In genomic region chr1:75380951-75381350, GRCm38 (mm10) we compare ENCODE assay signal across 14 mouse cellular contexts. TPM values are rescaled to one million over a fixed set of nuclear protein-coding genes. Genes with fewer than 3 reads are reported as not detected.
DNase-seq lines count a peak whose midpoint lies in the region; ATAC-seq and TF ChIP-seq lines count a peak whose summit lies in the region.
"Had no signal": no experiment of that assay in that cellular context is flagged by ENCODE, and none has a peak within 500 bp of the region (broad histone marks: within the 10 kb centered on the region; RNA-seq: fewer than 3 reads in every experiment).

No protein-coding gene starts in this region.

- WGBS in cerebellum, adult 2 months, result 61% methylated on average over 2 of the region's 2 CpGs
- 42% methylated on average over 2 of the region's 2 CpGs for WGBS in hindbrain, embryonic 12.5 days
- WGBS in hindbrain, embryonic 11.5 days, result 30% methylated on average over 2 of the region's 2 CpGs
- 51% methylated on average over 2 of the region's 2 CpGs for WGBS in embryonic facial prominence, embryonic 14.5 days
- 59% methylated on average over 2 of the region's 2 CpGs for WGBS in midbrain, postnatal 0 days

- peak overlapping the region; percentile 99 for H3K27ac ChIP-seq in cerebellum, adult 2 months (ENCODE audit: insufficient read depth, low read length)
- H3K27ac ChIP-seq in hindbrain, embryonic 12.5 days, result no peak overlapping the region; the same call in 1 of the 2 replicates
- H3K27ac ChIP-seq in hindbrain, embryonic 11.5 days (ENCODE audit: low read depth, low read length), result no peak overlapping the region
- no peak overlapping the region for H3K27ac ChIP-seq in embryonic facial prominence, embryonic 14.5 days (replicated peaks; ENCODE audit: low read depth, low read length)
- no peak overlapping the region for H3K27ac ChIP-seq in midbrain, postnatal 0 days (ENCODE audit: low read depth, low read length)
- H3K27ac ChIP-seq: liver, embryonic 13.5 days had no signal

- no peak for DNase-seq in cerebellum, adult 2 months
- no peak for DNase-seq in cerebellum, adult 11 months
- no peak for DNase-seq in hindbrain, embryonic 11.5 days (ENCODE audit: low spot score)
- no peak for DNase-seq in embryonic facial prominence, embryonic 14.5 days (ENCODE audit: low spot score)
- DNase-seq in midbrain, postnatal 0 days (ENCODE audit: low spot score), result no peak
- no peak for DNase-seq in left cerebral cortex, postnatal 14 days (ENCODE audit: low spot score in 2 of 2)
- no peak for DNase-seq in lung, adult 18-20 months
- DNase-seq: adrenal gland, postnatal 14 days; kidney, adult 18-20 months; liver, embryonic 13.5 days; spleen, adult 18-20 months; thymus, adult 2 months had no signal

- no peaks in the 10 kb centered on the region for H3K27me3 ChIP-seq in cerebellum, adult 2 months (ENCODE audit: control insufficient read depth, insufficient read depth, low read length)
- H3K27me3 ChIP-seq in hindbrain, embryonic 12.5 days, result peaks cover 40% of the 10 kb centered on the region
- H3K27me3 ChIP-seq in hindbrain, embryonic 11.5 days (ENCODE audit: control insufficient read depth, insufficient read depth, low read length), result peaks cover 2% of the 10 kb centered on the region; the same call in 1 of the 2 replicates
- H3K27me3 ChIP-seq in embryonic facial prominence, embryonic 14.5 days (replicated peaks; ENCODE audit: control insufficient read depth, insufficient read depth, low read length), result peaks cover 5% of the 10 kb centered on the region; the same call in 1 of the 2 replicates
- H3K27me3 ChIP-seq in midbrain, postnatal 0 days (ENCODE audit: insufficient read depth, low read length), result no peaks in the 10 kb centered on the region

- H3K4me3 ChIP-seq in cerebellum, adult 2 months (replicated peaks; ENCODE audit: insufficient read depth, low read depth, low read length), result peak overlapping the region; percentile 73
- no peak overlapping the region for H3K4me3 ChIP-seq in hindbrain, embryonic 12.5 days
- no peak overlapping the region for H3K4me3 ChIP-seq in hindbrain, embryonic 11.5 days (ENCODE audit: low read depth, low read length)
- H3K4me3 ChIP-seq in embryonic facial prominence, embryonic 14.5 days (ENCODE audit: low read depth, low read length), result no peak overlapping the region
- no peak overlapping the region for H3K4me3 ChIP-seq in midbrain, postnatal 0 days (ENCODE audit: low read depth, low read length)

- H3K9ac ChIP-seq in hindbrain, embryonic 12.5 days, result no peak overlapping the region
- no peak overlapping the region; the same call in 1 of the 2 replicates for H3K9ac ChIP-seq in hindbrain, embryonic 11.5 days (ENCODE audit: low read depth, low read length)
- no peak overlapping the region for H3K9ac ChIP-seq in embryonic facial prominence, embryonic 14.5 days (ENCODE audit: low read depth, low read length)
- H3K9ac ChIP-seq in midbrain, postnatal 0 days (replicated peaks; ENCODE audit: low read length, poor library complexity, severe bottlenecking), result no peak overlapping the region

- peak overlapping the region; percentile 99; the same call in 1 of the 2 replicates for H3K4me2 ChIP-seq in hindbrain, embryonic 12.5 days (replicated peaks)
- no peak overlapping the region for H3K4me2 ChIP-seq in hindbrain, embryonic 11.5 days (replicated peaks; ENCODE audit: low read depth, low read length)
- peak overlapping the region; percentile 91 for H3K4me2 ChIP-seq in embryonic facial prominence, embryonic 14.5 days (ENCODE audit: low read depth, low read length)
- H3K4me2 ChIP-seq in midbrain, postnatal 0 days (ENCODE audit: low read depth, low read length, poor library complexity, severe bottlenecking), result peak overlapping the region; percentile 96

- intact Hi-C loops in left cerebral cortex, postnatal 14 days (cut with DNase I), result no loop called here

- H3K4me1 ChIP-seq in cerebellum, adult 2 months (ENCODE audit: control insufficient read depth, insufficient read depth, low read length), result peaks cover 49% of the 10 kb centered on the region
- H3K4me1 ChIP-seq in hindbrain, embryonic 12.5 days, result peaks cover 44% of the 10 kb centered on the region
- peaks cover 9% of the 10 kb centered on the region; the same call in 1 of the 2 replicates for H3K4me1 ChIP-seq in hindbrain, embryonic 11.5 days (replicated peaks; ENCODE audit: control insufficient read depth, insufficient read depth, low read length)
- H3K4me1 ChIP-seq in embryonic facial prominence, embryonic 14.5 days (ENCODE audit: control insufficient read depth, insufficient read depth, low read length), result peaks cover 4% of the 10 kb centered on the region
- H3K4me1 ChIP-seq in midbrain, postnatal 0 days (ENCODE audit: insufficient read depth, low read length), result peaks cover 22% of the 10 kb centered on the region; the same call in 1 of the 2 replicates

- TF ChIP-seq POLR2A in cerebellum, adult 2 months (IDR thresholded peaks at IDR 0.05; ENCODE audit: borderline replicate concordance, insufficient read depth, low read length), result no peak

- no peaks in the 10 kb centered on the region for H3K36me3 ChIP-seq in hindbrain, embryonic 12.5 days
- no peaks in the 10 kb centered on the region for H3K36me3 ChIP-seq in hindbrain, embryonic 11.5 days (ENCODE audit: control insufficient read depth, insufficient read depth, low read length)
- no peaks in the 10 kb centered on the region for H3K36me3 ChIP-seq in embryonic facial prominence, embryonic 14.5 days (ENCODE audit: control insufficient read depth, insufficient read depth, low read length)
- H3K36me3 ChIP-seq in midbrain, postnatal 0 days (ENCODE audit: insufficient read depth, low read length), result no peaks in the 10 kb centered on the region
- H3K36me3 ChIP-seq: liver, embryonic 13.5 days had no signal

- H3K9me3 ChIP-seq in hindbrain, embryonic 12.5 days (replicated peaks), result no peaks in the 10 kb centered on the region
- H3K9me3 ChIP-seq in hindbrain, embryonic 11.5 days (ENCODE audit: control insufficient read depth, low read length), result no peaks in the 10 kb centered on the region
- no peaks in the 10 kb centered on the region for H3K9me3 ChIP-seq in embryonic facial prominence, embryonic 14.5 days (ENCODE audit: control insufficient read depth, low read length)
- H3K9me3 ChIP-seq in midbrain, postnatal 0 days (ENCODE audit: low read length), result no peaks in the 10 kb centered on the region
- H3K9me3 ChIP-seq: liver, embryonic 13.5 days had no signal

- TF ChIP-seq CTCF in cerebellum, adult 2 months (IDR thresholded peaks at IDR 0.05; ENCODE audit: borderline replicate concordance, insufficient read depth, low read depth, low read length), result no peak
- TF ChIP-seq CTCF in midbrain, postnatal 0 days (IDR thresholded peaks at IDR 0.05), result no peak

- ATAC-seq in hindbrain, embryonic 12.5 days (ENCODE audit: low FRiP score), result no peak
- no peak for ATAC-seq in hindbrain, embryonic 11.5 days (ENCODE audit: low FRiP score)
- no peak for ATAC-seq in embryonic facial prominence, embryonic 14.5 days (ENCODE audit: low read depth)
- no peak for ATAC-seq in midbrain, postnatal 0 days (ENCODE audit: low FRiP score)

RNA-seq across cellular contexts. Expression of gene Speg, which starts 5.9 kb away (rescaled TPM):
- polyA plus RNA-seq in cerebellum, adult 2 months (2012; rRNA removed), result 122 and 143 TPM in 2 replicates
- 19.1 and 19.7 TPM in 2 replicates for polyA plus RNA-seq in hindbrain, embryonic 12.5 days (2016; fragmentation: Nextera tagmentation; extraction: Ambion mirVana)
- 11.1 and 12.7 TPM in 2 replicates for polyA plus RNA-seq in hindbrain, embryonic 11.5 days (2014; fragmentation: Nextera tagmentation; extraction: Ambion mirVana)
- polyA plus RNA-seq in embryonic facial prominence, embryonic 14.5 days (2014; fragmentation: Nextera tagmentation; extraction: Ambion mirVana), result 20.2 and 20.3 TPM in 2 replicates
- 62.9 and 70.6 TPM in 2 replicates for total RNA-seq in midbrain, postnatal 0 days (2014; rRNA removed)
- polyA plus RNA-seq in midbrain, postnatal 0 days (2015; fragmentation: Nextera tagmentation; extraction: Ambion mirVana), result 22.0 and 23.7 TPM in 2 replicates
- total RNA-seq in left cerebral cortex, postnatal 14 days (2021), result 100 to 1,000 TPM; 199 to 210 TPM

RNA-seq across cellular contexts. Expression of gene Des, which starts 20.8 kb away (rescaled TPM):
- polyA plus RNA-seq in cerebellum, adult 2 months (2012; rRNA removed), result 2.0 and 2.1 TPM in 2 replicates
- 2.3 and 10.5 TPM in 2 replicates for polyA plus RNA-seq in hindbrain, embryonic 12.5 days (2016; fragmentation: Nextera tagmentation; extraction: Ambion mirVana)
- polyA plus RNA-seq in hindbrain, embryonic 11.5 days (2014; fragmentation: Nextera tagmentation; extraction: Ambion mirVana), result 2.1 and 2.4 TPM in 2 replicates
- polyA plus RNA-seq in embryonic facial prominence, embryonic 14.5 days (2014; fragmentation: Nextera tagmentation; extraction: Ambion mirVana), result 159 and 218 TPM in 2 replicates
- total RNA-seq in midbrain, postnatal 0 days (2014; rRNA removed), result 1.9 and 2.6 TPM in 2 replicates
- polyA plus RNA-seq in midbrain, postnatal 0 days (2015; fragmentation: Nextera tagmentation; extraction: Ambion mirVana), result 1.4 and 1.6 TPM in 2 replicates
- 1 to 10 TPM; 1.5 to 2.6 TPM for total RNA-seq in left cerebral cortex, postnatal 14 days (2021)
- total RNA-seq: megakaryocyte, adult 5-6 weeks had no signal

RNA-seq across cellular contexts. Expression of gene Gmppa, which starts 54.8 kb away (rescaled TPM):
- 155 and 187 TPM in 2 replicates for polyA plus RNA-seq in cerebellum, adult 2 months (2012; rRNA removed)
- polyA plus RNA-seq in hindbrain, embryonic 12.5 days (2016; fragmentation: Nextera tagmentation; extraction: Ambion mirVana), result 73.1 and 74.1 TPM in 2 replicates
- 53.8 and 56.3 TPM in 2 replicates for polyA plus RNA-seq in hindbrain, embryonic 11.5 days (2014; fragmentation: Nextera tagmentation; extraction: Ambion mirVana)
- polyA plus RNA-seq in embryonic facial prominence, embryonic 14.5 days (2014; fragmentation: Nextera tagmentation; extraction: Ambion mirVana), result 74.2 and 82.9 TPM in 2 replicates
- 77.1 and 94.9 TPM in 2 replicates for total RNA-seq in midbrain, postnatal 0 days (2014; rRNA removed)
- 67.4 and 76.1 TPM in 2 replicates for polyA plus RNA-seq in midbrain, postnatal 0 days (2015; fragmentation: Nextera tagmentation; extraction: Ambion mirVana)
- total RNA-seq in left cerebral cortex, postnatal 14 days (2021), result 10 to 100 TPM; 54.2 to 61.2 TPM

Comparison
In these comparisons a context has a peak if more than half of its experiments do, and no peak if none do; other contexts are left out.
1. RNA of gene Des, which starts 20.8 kb away (polyA plus RNA-seq): 159 to 218 TPM in embryonic facial prominence, embryonic 14.5 days; 2.3 to 10.5 TPM in hindbrain, embryonic 12.5 days, 2.1 to 2.4 TPM in hindbrain, embryonic 11.5 days, 2.0 to 2.1 TPM in cerebellum, adult 2 months and 1.4 to 1.6 TPM in midbrain, postnatal 0 days; every median in the first group is over 10 times any median in the second.